Mouse (Mus musculus): Measurements from ENCODE around the gene Tas1r3. TPM values are rescaled to one million over a fixed set of nuclear protein-coding genes. Genes with fewer than 3 reads are reported as not detected.

The Tas1r3 gene
- total RNA-seq, 2 experiments from 2014 or later = 0.30 to 0.35 TPM

Small RNA genes lying within 50 kb of the gene (microRNA-seq; reads per million reads assigned to microRNA genes)
- gene Gm22991 = 0 reads per million in 2 experiments

Other genes starting within 250 kb of the Tas1r3 start
- gene Cdk11b, start 238.5 kb downstream of the Tas1r3 start, total RNA-seq (2021) = 10 to 100 TPM; 45.3 to 47.0 TPM
- not detected for gene Gm10563, start 218.0 kb downstream of the Tas1r3 start, total RNA-seq (2021)
- 1 to 10 TPM; 2.8 to 4.2 TPM for gene Mmp23, start 210.0 kb downstream of the Tas1r3 start, total RNA-seq (2021)
- gene Mib2, start 194.2 kb downstream of the Tas1r3 start, total RNA-seq (2021) = 100 to 1,000 TPM; 106 to 112 TPM
- 10 to 100 TPM; 23.3 to 23.5 TPM for gene Fndc10, start 169.0 kb downstream of the Tas1r3 start, total RNA-seq (2021)
- gene Ssu72, start 158.6 kb downstream of the Tas1r3 start, total RNA-seq (2021) = 10 to 100 TPM; 81.4 to 89.1 TPM
- 10 to 100 TPM; 35.8 to 39.5 TPM for gene Tmem240, start 128.6 kb downstream of the Tas1r3 start, total RNA-seq (2021)
- 10 to 100 TPM; 50.6 to 50.9 TPM for gene Atad3a, start 102.3 kb downstream of the Tas1r3 start, total RNA-seq (2021)
- 10 to 100 TPM; 10.4 to 11.9 TPM for gene Vwa1, start 88.7 kb downstream of the Tas1r3 start, total RNA-seq (2021)
- gene Tmem88b, start 77.5 kb downstream of the Tas1r3 start, total RNA-seq (2021) = 10 to 100 TPM; 25.6 to 30.8 TPM
- not detected for gene Ankrd65, start 72.9 kb downstream of the Tas1r3 start, total RNA-seq (2021)
- gene Mrpl20, start 60.5 kb downstream of the Tas1r3 start, total RNA-seq (2021) = 10 to 100 TPM; 74.7 to 91.6 TPM
- gene Ccnl2, start 50.9 kb downstream of the Tas1r3 start, total RNA-seq (2021) = 10 to 100 TPM; 70.4 to 79.3 TPM
- gene Aurkaip1, start 32.1 kb downstream of the Tas1r3 start, total RNA-seq (2021) = 100 to 1,000 TPM in 1 of 2 experiments, 10 to 100 TPM in 1; 97.4 to 106 TPM
- 1 to 10 TPM; 5.6 to 6.9 TPM for gene Mxra8, start 23.7 kb downstream of the Tas1r3 start, total RNA-seq (2021)
- 10 to 100 TPM; 85.4 to 86.9 TPM for gene Dvl1, start 16.0 kb downstream of the Tas1r3 start, total RNA-seq (2021)
- 10 to 100 TPM; 31.9 to 33.2 TPM for gene Cptp, start 6.1 kb upstream of the Tas1r3 start, total RNA-seq (2021)
- gene Ints11, start 6.2 kb upstream of the Tas1r3 start, total RNA-seq (2021) = 10 to 100 TPM; 29.0 to 33.8 TPM
- gene Pusl1, start 28.4 kb upstream of the Tas1r3 start, total RNA-seq (2021) = 10 to 100 TPM; 45.8 to 54.9 TPM
- gene Acap3, start 28.5 kb upstream of the Tas1r3 start, total RNA-seq (2021) = 100 to 1,000 TPM; 105 to 120 TPM
- gene Ube2j2, start 80.5 kb upstream of the Tas1r3 start, total RNA-seq (2021) = 10 to 100 TPM; 68.2 to 70.8 TPM
- gene C1qtnf12, start 99.0 kb upstream of the Tas1r3 start, total RNA-seq (2021) = 10 to 100 TPM; 15.7 to 16.8 TPM
- gene B3galt6, start 129.3 kb upstream of the Tas1r3 start, total RNA-seq (2021) = 10 to 100 TPM in 1 of 2 experiments, 1 to 10 TPM in 1; 9.3 to 10.3 TPM
- 100 to 1,000 TPM; 202 to 203 TPM for gene Sdf4, start 129.5 kb upstream of the Tas1r3 start, total RNA-seq (2021)
- gene Tnfrsf4, start 150.5 kb upstream of the Tas1r3 start, total RNA-seq (2021) = 1 to 10 TPM in 1 of 2 experiments, under 1 TPM in 1; 0.94 to 1.4 TPM
- not detected for gene Tnfrsf18, start 162.8 kb upstream of the Tas1r3 start, total RNA-seq (2021)
- gene Ttll10, start 196.1 kb upstream of the Tas1r3 start, total RNA-seq (2021) = under 1 TPM; 0.33 to 0.35 TPM
- 10 to 100 TPM; 24.9 to 27.2 TPM for gene 9430015G10Rik, start 246.6 kb upstream of the Tas1r3 start, total RNA-seq (2021)

Measured in layer of hippocampus, adult 18-20 months (tissue).